Mouse (Mus musculus) heart, embryonic 10.5 days (tissue): ENCODE data around the gene Gm10837. TPM values are rescaled to one million over a fixed set of nuclear protein-coding genes. Genes with fewer than 3 reads are reported as not detected.
"Not testable (repeated sequence)": the region's sequence is repeated elsewhere in the genome, so short reads cannot be mapped to it uniquely, and the experiment has no call there.

Experiments used
- DNase-seq: peaks from one replicate; pipeline ENCODE4 v3.0.0-alpha.2; 2017; ENCODE audit warnings: low spot score
- H3K27ac ChIP-seq: fragments of 300-500 bp; sonication (generic); 2 replicates; pipeline ENCODE4 v1.5.1; 2016; ENCODE audit warnings: mild to moderate bottlenecking
- H3K27me3 ChIP-seq: fragments of 300-500 bp; sonication (generic); 2 replicates; pipeline ENCODE4 v1.6.1; 2016; ENCODE audit warnings: mild to moderate bottlenecking; ENCODE audit not compliant: poor library complexity, insufficient read depth, severe bottlenecking
- H3K36me3 ChIP-seq: fragments of 300-500 bp; sonication (generic); 2 replicates; pipeline ENCODE4 v1.6.1; 2016; ENCODE audit warnings: mild to moderate bottlenecking, moderate library complexity
- H3K4me1 ChIP-seq: fragments of 300-500 bp; sonication (generic); 2 replicates; pipeline ENCODE4 v1.6.1; 2016; ENCODE audit warnings: mild to moderate bottlenecking
- H3K4me3 ChIP-seq: fragments of 300-500 bp; sonication (generic); 2 replicates; pipeline ENCODE4 v1.5.1; 2016; ENCODE audit warnings: mild to moderate bottlenecking, moderate library complexity
- H3K9me3 ChIP-seq: fragments of 300-500 bp; sonication (generic); 2 replicates; pipeline ENCODE4 v1.6.1; 2016; ENCODE audit warnings: mild to moderate bottlenecking, moderate library complexity
- WGBS: fragments of 180-500 bp; shearing (Covaris S2); methylation state at CpG from one replicate; pipeline ENCODE4 v1.1.7; 2016; 5-methylcytosine and 5-hydroxymethylcytosine counted together
- polyA plus RNA-seq: library from polyadenylated mRNA; unstranded; fragments of >200 nt; fragmentation: Nextera tagmentation; extraction: Ambion mirVana; gene quantifications from 2 replicates; pipeline ENCODE4 v1.2.1, GENCODE M21; 2016

Gene Gm10837
- polyA plus RNA-seq, 1 experiment from 2014 or later = not detected

- H3K36me3 ChIP-seq = no peaks in the 10 kb centered on the region
- H3K4me1 ChIP-seq = peaks cover 17% of the 10 kb centered on the region
- WGBS = 86% methylated on average over 1 of the region's 1 CpGs
- no peak overlapping the region for H3K4me3 ChIP-seq
- H3K9me3 ChIP-seq = no peaks in the 10 kb centered on the region
- H3K27ac ChIP-seq = no peak overlapping the region
- DNase-seq = no peak
- H3K27me3 ChIP-seq = peaks cover 64% of the 10 kb centered on the region
Observed at GRCm38 (mm10) chr14:122459776-122460175, 30.6 kb upstream of the Gm10837 start.

- no peaks in the 10 kb centered on the region for H3K36me3 ChIP-seq
- H3K27ac ChIP-seq = no peak overlapping the region
- no peak for DNase-seq
- WGBS = 56% methylated on average over 5 of the region's 5 CpGs
- no peaks in the 10 kb centered on the region for H3K9me3 ChIP-seq
- no peak overlapping the region for H3K4me3 ChIP-seq
- H3K27me3 ChIP-seq = peaks cover 64% of the 10 kb centered on the region
- peaks cover 21% of the 10 kb centered on the region for H3K4me1 ChIP-seq
Observed at GRCm38 (mm10) chr14:122460226-122460625, 30.2 kb upstream of the Gm10837 start.

GRCm38 (mm10) chr14:122461500-122461899 lies 28.9 kb upstream of the Gm10837 start:
- Histone ChIP-seq H3K4me1 (peaks cover 25% of the 10 kb centered on the region), H3K4me3 (no peak overlapping the region), H3K36me3 (no peaks in the 10 kb centered on the region), H3K27ac (no peak overlapping the region), H3K9me3 (no peaks in the 10 kb centered on the region), H3K27me3 (peaks cover 66% of the 10 kb centered on the region)
- DNase-seq = no peak
- WGBS = 48% methylated on average over 3 of the region's 3 CpGs

GRCm38 (mm10) chr14:122461966-122462365 lies 28.4 kb upstream of the Gm10837 start:
- H3K27me3 ChIP-seq = peaks cover 71% of the 10 kb centered on the region
- no peaks in the 10 kb centered on the region for H3K9me3 ChIP-seq
- H3K27ac ChIP-seq = no peak overlapping the region
- DNase-seq = no peak
- 21% methylated on average over 9 of the region's 9 CpGs for WGBS
- no peak overlapping the region for H3K4me3 ChIP-seq
- peaks cover 25% of the 10 kb centered on the region for H3K4me1 ChIP-seq
- no peaks in the 10 kb centered on the region for H3K36me3 ChIP-seq

- DNase-seq = no peak
- 10% methylated on average over 17 of the region's 17 CpGs for WGBS
- H3K4me3 ChIP-seq = peak overlapping the region; percentile 71; the same call in 1 of the 2 replicates
- H3K27me3 ChIP-seq = peaks cover 78% of the 10 kb centered on the region
- no peaks in the 10 kb centered on the region for H3K36me3 ChIP-seq
- H3K27ac ChIP-seq = no peak overlapping the region
- H3K9me3 ChIP-seq = no peaks in the 10 kb centered on the region
- H3K4me1 ChIP-seq = peaks cover 25% of the 10 kb centered on the region
Observed at GRCm38 (mm10) chr14:122462689-122463079, 27.7 kb upstream of the Gm10837 start.

GRCm38 (mm10) chr14:122463080-122463691 lies 27.2 kb upstream of the Gm10837 start:
- WGBS = 1% methylated on average over 40 of the region's 40 CpGs
- Histone ChIP-seq H3K9me3 (no peaks in the 10 kb centered on the region), H3K4me3 (peak overlapping the region; percentile 71), H3K4me1 (peaks cover 25% of the 10 kb centered on the region), H3K27ac (no peak overlapping the region; the same call in 1 of the 2 replicates), H3K27me3 (peaks cover 83% of the 10 kb centered on the region), H3K36me3 (no peaks in the 10 kb centered on the region)
- no peak for DNase-seq

- WGBS = 0% methylated on average over 57 of the region's 58 CpGs
- H3K4me1 ChIP-seq = peaks cover 25% of the 10 kb centered on the region
- H3K27ac ChIP-seq = 0 out of 2 replicates have a peak overlapping the region, but pooled peaks have one; percentile 47
- H3K9me3 ChIP-seq, DNase-seq, H3K36me3 ChIP-seq: not testable (repeated sequence)
- H3K4me3 ChIP-seq = peak overlapping the region; percentile 71
- peaks cover 90% of the 10 kb centered on the region for H3K27me3 ChIP-seq
Observed at GRCm38 (mm10) chr14:122463734-122464341, 26.5 kb upstream of the Gm10837 start.

GRCm38 (mm10) chr14:122464351-122464762 lies 26.0 kb upstream of the Gm10837 start:
- Histone ChIP-seq H3K9me3 (no peaks in the 10 kb centered on the region), H3K4me3 (peak overlapping the region; percentile 71), H3K4me1 (peaks cover 25% of the 10 kb centered on the region), H3K27me3 (peaks cover 95% of the 10 kb centered on the region), H3K27ac (0 out of 2 replicates have a peak overlapping the region, but pooled peaks have one; percentile 47), H3K36me3 (no peaks in the 10 kb centered on the region)
- under 1% methylated on average over 62 of the region's 62 CpGs for whole genome bisulfite sequencing
- DNase-seq = peak; percentile 54

GRCm38 (mm10) chr14:122464763-122465741 lies 25.3 kb upstream of the Gm10837 start, which contains the start of gene Zic5:
TSS of gene Zic5 (minus strand) at chr14:122465677.
- Histone ChIP-seq H3K9me3 (no peaks in the 10 kb centered on the region), H3K36me3 (no peaks in the 10 kb centered on the region), H3K4me1 (peaks cover 25% of the 10 kb centered on the region), H3K27me3 (peaks cover 98% of the 10 kb centered on the region), H3K27ac (0 out of 2 replicates have a peak within 1 kb of the TSS, but pooled peaks have one; percentile 47), H3K4me3 (peak within 1 kb of the TSS; percentile 71)
- peak; percentile 77 for DNase-seq
- under 1% methylated on average over 51 of the region's 62 CpGs for WGBS

- H3K27me3 ChIP-seq = peaks cover 98% of the 10 kb centered on the region
- no peaks in the 10 kb centered on the region for H3K9me3 ChIP-seq
- no peaks in the 10 kb centered on the region for H3K36me3 ChIP-seq
- peak overlapping the region; percentile 71; the same call in 1 of the 2 replicates for H3K4me3 ChIP-seq
- DNase-seq = no peak
- H3K27ac ChIP-seq = no peak overlapping the region
- 26% methylated on average over 13 of the region's 13 CpGs for WGBS
- H3K4me1 ChIP-seq = peaks cover 25% of the 10 kb centered on the region
Observed at GRCm38 (mm10) chr14:122465931-122466490, 24.4 kb upstream of the Gm10837 start.

GRCm38 (mm10) chr14:122466756-122467362 lies 23.5 kb upstream of the Gm10837 start:
- Histone ChIP-seq H3K9me3 (no peaks in the 10 kb centered on the region), H3K36me3 (no peaks in the 10 kb centered on the region), H3K27me3 (peaks cover 100% of the 10 kb centered on the region), H3K4me1 (peaks cover 25% of the 10 kb centered on the region), H3K4me3 (no peak overlapping the region), H3K27ac (no peak overlapping the region)
- no peak for DNase-seq
- 65% methylated on average over 7 of the region's 7 CpGs for WGBS
